Mouse (Mus musculus) layer of hippocampus, postnatal 14 days (tissue): Measurements from ENCODE around the gene Dctn1. TPM values are rescaled to one million over a fixed set of nuclear protein-coding genes. Genes with fewer than 3 reads are reported as not detected.
A peak's percentile ranks its signal among the peaks of the same experiment; 100 is the strongest.

Source experiments
- DNase-seq, 2 experiments: peaks; one replicate each; pipeline ENCODE4 v3.0.0; 2021 to 2022; ENCODE audit warnings: low spot score in 2 of 2, mixed read lengths in 1 of 2
- total RNA-seq, 2 experiments: library from RNA; stranded (reverse); gene quantifications; 2 replicates each; pipeline ENCODE4 v1.2.3; 2021

Gene Dctn1
- total RNA-seq, 2 experiments from 2014 or later: 358 to 382 TPM

GRCm38 (mm10) chr6:83165026-83165606 lies 604 bp upstream of the Dctn1 start:
- no peak for DNase-seq

- DNase-seq: no peak
These were observed 517 bp downstream of the Dctn1 start for GRCm38 (mm10) chr6:83166243-83166630.

- DNase-seq: no peak
These were observed 4.2 kb downstream of the Dctn1 start for GRCm38 (mm10) chr6:83169872-83170271.

DNA sequence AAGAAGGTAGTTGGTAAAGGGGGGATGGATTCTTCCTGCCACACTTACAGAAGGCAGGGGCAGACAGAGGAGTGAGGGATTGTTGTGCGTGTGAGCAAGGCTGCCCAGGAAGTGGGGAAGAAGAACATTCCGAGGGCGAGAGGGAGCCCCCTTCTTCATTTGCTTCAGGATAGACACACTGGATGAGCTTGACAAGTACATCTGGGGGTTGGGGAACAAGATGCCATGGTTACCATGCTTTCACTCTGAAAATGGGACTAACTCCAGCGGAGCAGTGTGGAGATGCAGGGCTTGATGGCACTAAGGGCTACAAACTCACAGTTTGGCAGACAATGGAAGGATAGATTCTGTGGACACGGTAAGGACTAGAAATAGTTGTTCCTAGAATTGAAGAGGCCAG lies 5.3 kb downstream of the Dctn1 start:
- no peak for DNase-seq

- peak in 1 of 2 experiments; percentile 64 for DNase-seq
These were observed 6.7 kb downstream of the Dctn1 start for GRCm38 (mm10) chr6:83172240-83172920.

- no peak for DNase-seq
These were observed 10.3 kb downstream of the Dctn1 start for GRCm38 (mm10) chr6:83175996-83176395.

GRCm38 (mm10) chr6:83179390-83180117 lies 13.8 kb downstream of the Dctn1 start:
- DNase-seq: peak in 1 of 2 experiments; percentile 58

DNA sequence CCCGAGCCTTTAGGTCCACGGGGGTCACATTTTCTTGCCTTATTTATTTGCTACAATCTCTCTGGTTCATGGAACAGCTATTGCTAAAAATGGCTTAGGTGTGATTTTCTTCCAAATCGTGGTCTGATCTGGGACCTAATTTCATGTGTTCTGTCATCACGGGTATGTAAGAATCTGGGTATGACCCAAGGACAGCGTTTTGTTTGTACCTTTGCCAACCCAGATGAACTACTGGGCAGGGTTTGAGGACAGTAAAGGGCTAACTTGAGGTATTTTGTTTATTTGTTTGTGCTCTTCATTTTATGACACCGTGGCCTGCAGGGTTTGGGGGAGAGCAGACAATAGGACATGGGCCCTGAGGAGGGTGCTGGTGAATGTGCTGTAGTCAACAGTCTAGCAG lies 14.9 kb downstream of the Dctn1 start:
- no peak for DNase-seq

GRCm38 (mm10) chr6:83184858-83185435 lies 19.2 kb downstream of the Dctn1 start:
- no peak for DNase-seq

- peak; percentile 82 to 93 for DNase-seq
These were observed 20.5 kb downstream of the Dctn1 start for GRCm38 (mm10) chr6:83185895-83186861.

DNA sequence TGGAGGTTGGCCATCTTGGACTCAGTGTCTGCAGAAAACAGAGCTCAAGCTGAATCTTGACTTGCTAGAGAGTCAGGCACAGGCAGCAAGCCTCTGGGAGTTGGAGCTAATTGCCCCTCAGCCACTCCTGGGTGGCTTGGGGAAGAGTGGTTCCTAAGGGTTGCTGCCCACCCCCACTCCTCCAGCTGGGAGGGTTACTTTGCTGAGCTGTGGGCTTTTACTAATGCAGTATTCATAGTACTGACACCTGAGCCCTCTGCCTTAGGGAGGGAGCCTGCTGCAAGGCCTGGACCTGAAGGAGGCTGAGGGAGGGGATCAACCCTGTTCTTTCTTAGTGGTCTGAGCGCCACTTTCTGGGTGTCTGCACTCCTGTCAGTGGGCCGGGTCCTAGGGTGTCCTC lies 21.2 kb downstream of the Dctn1 start:
- DNase-seq: no peak

GRCm38 (mm10) chr6:83193571-83193970 lies 27.9 kb downstream of the Dctn1 start:
- no peak for DNase-seq

DNA sequence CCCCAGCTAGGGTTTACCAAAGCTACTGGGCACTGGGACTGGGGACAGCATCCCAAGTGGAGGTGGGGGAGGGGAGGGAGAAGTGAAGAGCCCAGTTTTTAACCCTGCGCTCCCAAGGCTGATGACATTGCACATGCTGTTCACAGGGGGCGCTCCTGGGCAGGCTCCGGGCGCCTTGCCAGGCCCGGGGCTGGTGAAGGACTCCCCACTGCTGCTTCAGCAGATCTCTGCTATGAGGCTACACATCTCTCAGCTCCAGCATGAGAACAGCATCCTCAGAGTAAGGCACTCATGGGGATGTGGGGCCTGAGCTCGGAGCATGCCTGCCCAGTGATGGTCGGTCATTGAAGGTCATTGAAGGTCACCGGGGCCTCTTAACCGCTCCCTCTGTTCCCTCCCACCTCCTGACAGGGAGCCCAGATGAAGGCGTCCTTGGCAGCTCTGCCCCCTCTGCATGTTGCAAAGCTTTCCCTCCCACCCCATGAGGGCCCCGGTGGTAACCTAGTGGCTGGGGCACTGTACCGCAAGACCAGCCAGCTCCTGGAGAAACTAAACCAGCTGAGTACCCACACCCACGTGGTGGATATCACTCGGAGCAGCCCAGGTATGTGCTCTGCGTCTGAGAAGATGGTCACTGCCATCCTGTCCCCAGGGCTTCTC lies 31.8 kb downstream of the Dctn1 start:
- DNase-seq: peak; percentile 73 to 76

GRCm38 (mm10) chr6:83203320-83203719 lies 37.6 kb downstream of the Dctn1 start:
- DNase-seq: peak in 1 of 2 experiments; percentile 6

DNA sequence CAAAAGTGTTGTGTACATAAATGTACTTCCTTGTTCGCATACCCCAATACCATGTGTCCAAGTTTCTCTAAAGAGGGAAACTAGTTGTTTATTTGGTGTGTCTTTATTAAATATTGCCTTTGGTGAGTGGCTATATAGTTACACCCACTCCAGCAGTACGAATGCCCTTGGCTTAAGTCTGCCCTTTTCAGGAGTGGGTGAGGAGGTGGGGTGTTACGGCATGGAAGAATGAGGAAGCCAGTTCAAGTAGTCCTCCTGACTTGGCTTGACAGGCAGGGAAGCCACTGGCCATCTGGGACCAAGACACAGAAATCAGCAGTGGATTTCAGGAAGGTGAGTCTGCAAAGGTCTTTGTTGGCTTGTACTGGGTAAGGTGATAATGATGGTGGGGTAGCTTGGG lies 40.1 kb downstream of the Dctn1 start:
- DNase-seq: no peak

- no peak for DNase-seq
These were observed 40.6 kb downstream of the Dctn1 start for GRCm38 (mm10) chr6:83206321-83206720.

- no peak for DNase-seq
These were observed 41.8 kb downstream of the Dctn1 start for GRCm38 (mm10) chr6:83207361-83208049.

DNA sequence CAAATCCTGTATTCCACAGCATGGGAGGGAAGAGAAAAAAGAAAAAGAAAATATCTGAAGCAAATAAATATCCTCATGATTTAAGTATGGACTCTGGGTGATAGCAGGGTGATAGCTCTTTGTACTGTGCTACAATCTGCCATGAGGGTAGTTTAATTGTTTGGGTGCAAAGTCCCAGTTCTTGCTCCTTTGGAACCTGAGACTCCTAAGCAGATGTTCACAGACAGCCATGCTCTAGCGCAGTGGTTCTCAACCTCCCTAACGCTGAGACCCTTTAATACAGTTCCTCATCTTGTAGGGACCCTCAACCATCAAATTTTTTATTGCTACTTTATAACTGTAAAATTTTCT lies 42.3 kb downstream of the Dctn1 start:
- DNase-seq: no peak

GRCm38 (mm10) chr6:83210495-83210894 lies 44.8 kb downstream of the Dctn1 start:
- DNase-seq: no peak

DNA sequence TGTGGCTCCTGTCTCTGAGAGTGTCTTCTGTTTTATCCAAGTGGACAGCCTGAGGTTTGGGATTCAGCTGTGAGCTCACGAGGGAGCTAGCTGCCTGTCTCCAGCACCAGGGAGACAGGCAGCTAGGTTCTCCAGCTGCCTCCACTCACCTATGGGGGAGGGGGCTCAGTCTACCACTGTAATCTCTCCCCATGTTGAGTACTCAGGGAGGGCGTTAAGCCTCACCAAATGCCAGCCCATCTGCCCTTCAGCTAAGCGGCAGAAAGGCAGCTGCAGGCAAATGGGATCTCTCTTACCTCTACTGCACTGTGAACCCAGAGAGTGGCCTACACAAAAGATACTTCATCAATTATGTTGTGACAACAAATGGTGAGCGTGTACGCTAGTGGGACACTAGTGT lies 45.8 kb downstream of the Dctn1 start:
- no peak for DNase-seq
